Mouse (Mus musculus): Measurements from ENCODE around the gene Meis3. TPM values are rescaled to one million over a fixed set of nuclear protein-coding genes. Genes with fewer than 3 reads are reported as not detected.

Gene Meis3
- polyA plus RNA-seq, 1 experiment from 2014 or later = 28.9 TPM

- Histone ChIP-seq H3K9ac (no peak overlapping the region), H3K27ac (peak overlapping the region; percentile 0; the same call in 1 of the 2 replicates), H3K9me3 (replicated peaks) (no peaks in the 10 kb centered on the region), H3K4me3 (replicated peaks) (no peak overlapping the region), H3K36me3 (no peaks in the 10 kb centered on the region), H3K4me2 (no peak overlapping the region), H3K27me3 (no peaks in the 10 kb centered on the region), H3K4me1 (peaks cover 9% of the 10 kb centered on the region; the same call in 1 of the 2 replicates)
- ATAC-seq (replicated peaks; ENCODE audit: low FRiP score) = no peak
- WGBS = 28% methylated on average over 5 of the region's 5 CpGs
These were observed 55.0 kb downstream of the Meis3 start for GRCm38 (mm10) chr7:16229869-16230268.

Other genes with a start within 250 kb of the Meis3 start
- gene Nop53, start 229.0 kb upstream of the Meis3 start, polyA plus RNA-seq (2015; fragmentation: Nextera tagmentation; extraction: Ambion mirVana) = 194 and 195 TPM in 2 replicates
- gene Ehd2, start 207.5 kb upstream of the Meis3 start, polyA plus RNA-seq (2015; fragmentation: Nextera tagmentation; extraction: Ambion mirVana) = 39.4 and 39.5 TPM in 2 replicates
- 7.5 and 8.1 TPM in 2 replicates for gene Bicra, start 127.2 kb upstream of the Meis3 start, polyA plus RNA-seq (2015; fragmentation: Nextera tagmentation; extraction: Ambion mirVana)
- gene Zfp541, start 113.3 kb upstream of the Meis3 start, polyA plus RNA-seq (2015; fragmentation: Nextera tagmentation; extraction: Ambion mirVana) = 0.13 TPM in 1 of 2 replicates, not detected in the other
- gene Napa, start 76.6 kb upstream of the Meis3 start, polyA plus RNA-seq (2015; fragmentation: Nextera tagmentation; extraction: Ambion mirVana) = 178 and 203 TPM in 2 replicates
- 30.0 and 37.5 TPM in 2 replicates for gene Kptn, start 55.2 kb upstream of the Meis3 start, polyA plus RNA-seq (2015; fragmentation: Nextera tagmentation; extraction: Ambion mirVana)
- 0.09 and 0.19 TPM in 2 replicates for gene Slc8a2, start 45.3 kb upstream of the Meis3 start, polyA plus RNA-seq (2015; fragmentation: Nextera tagmentation; extraction: Ambion mirVana)
- gene Dhx34, start 46.9 kb downstream of the Meis3 start, polyA plus RNA-seq (2015; fragmentation: Nextera tagmentation; extraction: Ambion mirVana) = 14.1 and 18.2 TPM in 2 replicates
- 0.04 and 0.08 TPM in 2 replicates for gene C5ar2, start 69.1 kb downstream of the Meis3 start, polyA plus RNA-seq (2015; fragmentation: Nextera tagmentation; extraction: Ambion mirVana)
- 2.5 and 3.7 TPM in 2 replicates for gene C5ar1, start 84.5 kb downstream of the Meis3 start, polyA plus RNA-seq (2015; fragmentation: Nextera tagmentation; extraction: Ambion mirVana)
- gene Inafm1, start 98.5 kb downstream of the Meis3 start, polyA plus RNA-seq (2015; fragmentation: Nextera tagmentation; extraction: Ambion mirVana) = 16.4 and 19.5 TPM in 2 replicates
- 28.9 and 33.0 TPM in 2 replicates for gene Ccdc9, start 111.7 kb downstream of the Meis3 start, polyA plus RNA-seq (2015; fragmentation: Nextera tagmentation; extraction: Ambion mirVana)
- 12.3 and 12.4 TPM in 2 replicates for gene Bbc3, start 133.3 kb downstream of the Meis3 start, polyA plus RNA-seq (2015; fragmentation: Nextera tagmentation; extraction: Ambion mirVana)
- 327 and 334 TPM in 2 replicates for gene Sae1, start 212.7 kb downstream of the Meis3 start, polyA plus RNA-seq (2015; fragmentation: Nextera tagmentation; extraction: Ambion mirVana)
- 15.5 and 17.1 TPM in 2 replicates for gene Zc3h4, start 225.8 kb downstream of the Meis3 start, polyA plus RNA-seq (2015; fragmentation: Nextera tagmentation; extraction: Ambion mirVana)

Data from kidney, embryonic 15.5 days (tissue).